Mouse (Mus musculus) cerebellum, adult 2 months (tissue): ENCODE measurements around the gene Adprh. TPM values are rescaled to one million over a fixed set of nuclear protein-coding genes. Genes with fewer than 3 reads are reported as not detected.
"Not testable (repeated sequence)": the region's sequence is repeated elsewhere in the genome, so short reads cannot be mapped to it uniquely, and the experiment has no call there.

ENCODE experiments used
- DNase-seq, 2 experiments: peaks; one replicate each; pipeline ENCODE4 v3.0.0; 2021
- H3K27ac ChIP-seq: fragments of 200-500 bp; 2 replicates; pipeline ENCODE4 v1.5.1; 2012; ENCODE audit warnings: low read length, control low read depth, inconsistent platforms; ENCODE audit not compliant: insufficient read depth
- H3K27me3 ChIP-seq: fragments of 200-500 bp; 2 replicates; pipeline ENCODE4 v1.6.1; 2012; ENCODE audit warnings: inconsistent platforms, mild to moderate bottlenecking, low read length, moderate library complexity; ENCODE audit not compliant: control insufficient read depth, insufficient read depth
- H3K4me1 ChIP-seq: fragments of 200-500 bp; 2 replicates; pipeline ENCODE4 v1.6.1; 2011; ENCODE audit warnings: low read length; ENCODE audit not compliant: control insufficient read depth, insufficient read depth
- H3K4me3 ChIP-seq: fragments of 200-500 bp; replicated peaks from 2 replicates; pipeline ENCODE3; 2011; ENCODE audit warnings: mild to moderate bottlenecking, low read depth, low read length, control low read depth; ENCODE audit not compliant: insufficient read depth
- CTCF ChIP-seq: fragments of 200-500 bp; IDR thresholded peaks from 2 replicates; pipeline ENCODE4 v1.5.1; 2011; ENCODE audit warnings: low read depth, mild to moderate bottlenecking, control low read depth, low read length, moderate library complexity, borderline replicate concordance; ENCODE audit not compliant: insufficient read depth
- POLR2A ChIP-seq: fragments of 200-500 bp; IDR thresholded peaks from 2 replicates; pipeline ENCODE4 v1.6.1; 2011; ENCODE audit warnings: low read length, control low read depth, borderline replicate concordance; ENCODE audit not compliant: insufficient read depth
- whole genome bisulfite sequencing: fragments of 180-500 bp; shearing (Covaris S2); methylation state at CpG from one replicate; pipeline ENCODE4 v1.1.7; 2018; 5-methylcytosine and 5-hydroxymethylcytosine counted together
- polyA plus RNA-seq: library from polyadenylated mRNA; depleted of rRNA; stranded (reverse); fragments of >200 nt; gene quantifications from 2 replicates; pipeline ENCODE4 v1.2.3, GENCODE M21; 2012

The Adprh gene
- polyA plus RNA-seq, 1 experiment: 67.3 TPM

- no peak overlapping the region for H3K4me3 ChIP-seq
- no peak for DNase-seq
- no peaks in the 10 kb centered on the region for H3K4me1 ChIP-seq
- 96% methylated on average over 4 of the region's 4 CpGs for WGBS
- TF ChIP-seq CTCF: no peak
- TF ChIP-seq POLR2A: no peak
- H3K27ac ChIP-seq: no peak overlapping the region
- no peaks in the 10 kb centered on the region; the same call in 1 of the 2 replicates for H3K27me3 ChIP-seq
Observed at GRCm38 (mm10) chr16:38453952-38454351, 1.4 kb upstream of the Adprh start.

GRCm38 (mm10) chr16:38453203-38453553 is 675 bp upstream of the Adprh start:
- H3K27me3 ChIP-seq: no peaks in the 10 kb centered on the region
- DNase-seq: no peak
- 33% methylated on average over 3 of the region's 3 CpGs for WGBS
- H3K27ac ChIP-seq: peak overlapping the region; percentile 84
- no peaks in the 10 kb centered on the region for H3K4me1 ChIP-seq
- TF ChIP-seq CTCF (no peak), POLR2A (no peak)
- H3K4me3 ChIP-seq: peak overlapping the region; percentile 66

- no peak for TF ChIP-seq CTCF
- TF ChIP-seq POLR2A: no peak
- 34% methylated on average over 12 of the region's 12 CpGs for WGBS
- H3K4me3 ChIP-seq: peak overlapping the region; percentile 66
- peak overlapping the region; percentile 55; the same call in 1 of the 2 replicates for H3K27ac ChIP-seq
- H3K4me1 ChIP-seq: no peaks in the 10 kb centered on the region
- H3K27me3 ChIP-seq: no peaks in the 10 kb centered on the region
- DNase-seq: peak in 1 of 2 experiments; percentile 36
Observed at GRCm38 (mm10) chr16:38451421-38452205, 890 bp downstream of the Adprh start.

GRCm38 (mm10) chr16:38450707-38451106 is 1.8 kb downstream of the Adprh start:
- WGBS: 82% methylated on average over 7 of the region's 7 CpGs
- TF ChIP-seq POLR2A: no peak
- TF ChIP-seq CTCF: no peak
- Histone ChIP-seq H3K4me3 (no peak overlapping the region), H3K27ac (no peak overlapping the region), H3K4me1 (no peaks in the 10 kb centered on the region), H3K27me3 (no peaks in the 10 kb centered on the region)
- DNase-seq: no peak

DNA sequence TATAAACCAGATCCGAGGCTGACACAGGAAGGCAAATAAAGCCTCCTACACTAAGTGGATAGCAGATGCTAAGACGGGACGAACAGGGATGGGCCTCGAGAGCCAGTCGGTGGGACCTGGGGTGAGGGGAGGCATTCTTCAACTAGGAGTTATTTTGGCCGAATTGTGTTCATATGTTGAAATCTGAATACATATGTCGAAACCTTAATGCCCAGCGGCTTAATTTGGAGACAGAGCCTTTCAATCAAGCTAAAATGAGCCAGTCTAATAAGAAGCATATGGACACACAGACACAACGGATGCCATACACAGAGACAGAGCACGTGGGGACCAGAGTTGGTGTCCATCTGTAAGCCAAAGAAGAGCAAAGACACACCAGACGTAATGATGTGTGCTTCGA is 4.0 kb downstream of the Adprh start:
- Histone ChIP-seq H3K27ac (no peak overlapping the region), H3K27me3 (no peaks in the 10 kb centered on the region), H3K4me3 (no peak overlapping the region), H3K4me1 (no peaks in the 10 kb centered on the region)
- 91% methylated on average over 12 of the region's 12 CpGs for WGBS
- TF ChIP-seq POLR2A (no peak), CTCF (no peak)
- no peak for DNase-seq

DNA sequence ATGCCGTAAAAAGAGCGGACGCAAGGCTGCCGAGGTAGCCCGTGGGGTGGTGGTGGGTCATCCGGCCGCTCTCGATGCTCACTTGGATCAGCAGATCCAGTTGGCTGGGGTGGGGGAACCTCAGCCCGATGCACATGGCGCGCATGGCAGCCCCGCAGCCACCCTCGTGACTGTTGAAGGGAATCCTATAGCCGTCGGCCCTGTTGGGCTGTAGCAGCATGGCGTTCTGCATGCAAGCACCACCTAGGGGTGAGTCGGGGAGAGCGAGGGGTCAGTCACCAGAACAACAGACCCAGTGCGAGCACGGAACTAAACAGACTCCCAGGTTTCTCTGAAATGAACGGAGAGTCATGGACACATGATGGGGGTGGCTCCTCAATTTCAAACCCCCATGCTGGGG is 5.1 kb downstream of the Adprh start:
- 89% methylated on average over 21 of the region's 21 CpGs for WGBS
- DNase-seq: no peak
- no peak for TF ChIP-seq POLR2A
- TF ChIP-seq CTCF: no peak
- Histone ChIP-seq H3K4me3 (no peak overlapping the region), H3K27me3 (no peaks in the 10 kb centered on the region), H3K27ac (no peak overlapping the region), H3K4me1 (no peaks in the 10 kb centered on the region)

DNA sequence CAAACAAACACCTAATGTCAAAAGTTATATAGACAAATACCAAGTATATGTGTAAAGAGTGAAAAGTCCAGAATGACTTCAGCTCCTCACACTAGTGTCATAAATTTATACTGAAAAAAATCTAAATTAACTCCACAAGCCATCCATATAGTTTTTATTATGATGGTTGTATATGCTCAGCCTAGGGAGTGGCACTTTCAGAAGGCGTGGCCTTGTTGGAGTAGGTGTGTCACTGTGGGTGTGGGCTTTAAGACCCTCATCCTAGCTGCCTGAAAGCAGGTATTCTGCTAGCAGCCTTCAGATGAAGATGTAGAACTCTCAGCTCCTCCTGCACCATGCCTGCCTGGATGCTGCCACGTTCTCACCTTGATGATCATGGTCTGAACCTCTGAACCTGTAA is 6.4 kb downstream of the Adprh start:
- 98% methylated on average over 2 of the region's 2 CpGs for WGBS
- DNase-seq, H3K4me3 ChIP-seq, H3K27me3 ChIP-seq, H3K4me1 ChIP-seq, H3K27ac ChIP-seq: not testable (repeated sequence)

DNA sequence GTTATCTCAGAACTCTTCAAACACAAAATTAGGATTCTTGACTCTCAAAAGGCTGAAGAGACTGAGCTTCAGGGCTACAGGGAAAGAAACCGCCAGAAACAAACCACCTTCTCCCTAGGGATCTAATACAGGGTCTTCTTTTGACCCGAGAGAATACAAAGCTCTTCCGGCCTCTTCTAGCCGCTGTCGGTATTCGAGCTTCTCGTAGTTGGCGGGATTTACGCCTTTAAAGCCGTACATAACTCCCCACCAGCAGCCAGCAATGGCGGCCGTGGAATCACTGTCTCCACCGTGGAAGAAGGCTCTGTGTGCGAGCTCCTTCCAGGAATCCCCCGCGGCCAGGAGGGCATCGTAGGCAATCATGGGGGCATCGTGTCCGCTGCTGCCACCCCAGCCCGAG is 6.9 kb downstream of the Adprh start:
- Histone ChIP-seq H3K27me3 (no peaks in the 10 kb centered on the region), H3K4me1 (no peaks in the 10 kb centered on the region), H3K4me3 (no peak overlapping the region), H3K27ac (no peak overlapping the region)
- WGBS: 97% methylated on average over 20 of the region's 20 CpGs
- no peak for TF ChIP-seq CTCF
- TF ChIP-seq POLR2A: no peak
- DNase-seq: no peak

GRCm38 (mm10) chr16:38445046-38445445 is 7.5 kb downstream of the Adprh start:
- H3K4me1 ChIP-seq: no peaks in the 10 kb centered on the region
- no peak overlapping the region for H3K27ac ChIP-seq
- TF ChIP-seq POLR2A (no peak), CTCF (no peak)
- no peak for DNase-seq
- H3K4me3 ChIP-seq: no peak overlapping the region
- WGBS: 94% methylated on average over 1 of the region's 1 CpGs
- no peaks in the 10 kb centered on the region for H3K27me3 ChIP-seq
